Mouse (Mus musculus): Measurements from ENCODE around the gene Tceal5. TPM values are rescaled to one million over a fixed set of nuclear protein-coding genes. Genes with fewer than 3 reads are reported as not detected.

Tceal5 gene
- 0.41 and 1.5 TPM in 2 replicates for polyA plus RNA-seq (2014; fragmentation: Nextera tagmentation; extraction: Ambion mirVana)

DNA sequence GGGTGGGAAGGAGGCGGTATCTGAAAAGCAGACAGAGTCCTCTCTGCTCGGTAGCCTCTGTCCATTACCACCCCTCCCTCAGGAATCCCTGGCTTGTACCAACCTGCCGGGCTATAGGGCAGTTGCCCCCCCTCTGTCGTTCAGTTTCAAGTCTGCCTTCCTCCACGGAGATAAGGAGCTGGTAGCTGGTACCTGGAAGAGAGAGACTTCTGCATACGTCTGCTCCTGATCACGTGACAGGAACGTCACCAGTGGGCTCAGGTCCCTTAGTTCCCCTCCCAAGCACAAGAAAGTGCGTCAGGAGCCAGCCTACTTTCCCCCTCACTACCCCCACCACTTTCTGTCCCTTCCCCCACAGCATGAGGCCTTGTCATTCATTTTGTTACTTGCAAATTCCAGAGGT lies at the start of gene Tceal5:
Gene Tceal5, minus strand, starts transcription at position 213 of the 403 bp plus-strand sequence.
- H3K36me3 ChIP-seq (ENCODE audit: control insufficient read depth, insufficient read depth, low read length): no peaks in the 10 kb centered on the region
- H3K4me3 ChIP-seq (ENCODE audit: low read length): peak within 1 kb of the TSS; percentile 36
- no peaks in the 10 kb centered on the region for H3K9me3 ChIP-seq (ENCODE audit: control insufficient read depth, low read length)
- H3K4me1 ChIP-seq (ENCODE audit: control insufficient read depth, insufficient read depth, low read length): no peaks in the 10 kb centered on the region
- H3K27me3 ChIP-seq (ENCODE audit: control insufficient read depth, insufficient read depth, low read length): no peaks in the 10 kb centered on the region
- peak; percentile 86 for ATAC-seq (ENCODE audit: low FRiP score, low TSS enrichment)
- peak within 1 kb of the TSS; percentile 44 for H3K4me2 ChIP-seq (replicated peaks; ENCODE audit: low read depth, low read length)
- 21% methylated on average over 9 of the region's 9 CpGs for WGBS
- no peak within 1 kb of the TSS for H3K9ac ChIP-seq (ENCODE audit: low read depth, low read length)
- H3K27ac ChIP-seq (ENCODE audit: low read depth, low read length): no peak within 1 kb of the TSS

DNA sequence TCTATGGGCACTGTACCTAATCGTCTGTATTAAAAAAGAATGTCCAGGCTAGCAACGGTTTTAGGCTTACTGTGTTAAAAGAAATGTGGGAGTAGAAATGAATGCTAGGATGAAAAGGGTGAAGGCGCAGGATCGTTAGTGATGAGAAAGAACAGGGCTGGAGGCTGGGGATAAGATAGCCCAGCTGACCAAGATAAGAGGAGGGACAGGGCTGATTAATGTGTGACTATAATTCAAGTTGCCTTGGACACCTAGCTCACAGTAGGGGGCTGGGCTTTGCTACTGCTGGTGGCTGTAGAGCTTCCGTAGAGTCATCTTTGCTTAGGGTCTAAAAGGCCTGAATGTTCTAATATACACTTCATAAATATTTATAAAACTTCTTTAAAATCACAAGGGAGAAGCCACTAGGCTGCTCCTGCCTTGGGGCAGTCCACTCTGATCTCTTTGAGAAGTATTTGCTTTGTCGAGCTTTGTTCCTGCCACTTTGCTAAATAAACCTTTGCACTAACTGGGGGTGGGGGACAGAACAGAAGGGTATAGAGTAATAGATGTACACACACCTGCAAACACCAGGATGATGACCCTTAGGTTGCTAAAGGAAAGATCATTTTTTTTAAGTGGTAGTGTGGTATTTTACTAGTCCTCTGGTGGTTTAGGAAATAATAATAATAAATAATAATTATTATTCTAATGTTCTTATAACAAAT lies 48.5 kb upstream of the Tceal5 start:
- Histone ChIP-seq H3K36me3 (ENCODE audit: control insufficient read depth, insufficient read depth, low read length) (peaks cover 4% of the 10 kb centered on the region; the same call in 1 of the 2 replicates), H3K9ac (ENCODE audit: low read depth, low read length) (no peak overlapping the region), H3K4me3 (ENCODE audit: low read length) (no peak overlapping the region), H3K9me3 (ENCODE audit: control insufficient read depth, low read length) (no peaks in the 10 kb centered on the region), H3K27ac (ENCODE audit: low read depth, low read length) (no peak overlapping the region), H3K4me2 (replicated peaks; ENCODE audit: low read depth, low read length) (no peak overlapping the region), H3K27me3 (ENCODE audit: control insufficient read depth, insufficient read depth, low read length) (no peaks in the 10 kb centered on the region), H3K4me1 (ENCODE audit: control insufficient read depth, insufficient read depth, low read length) (no peaks in the 10 kb centered on the region)
- 71% methylated on average over 6 of the region's 6 CpGs for WGBS
- ATAC-seq (ENCODE audit: low FRiP score, low TSS enrichment): no peak

DNA sequence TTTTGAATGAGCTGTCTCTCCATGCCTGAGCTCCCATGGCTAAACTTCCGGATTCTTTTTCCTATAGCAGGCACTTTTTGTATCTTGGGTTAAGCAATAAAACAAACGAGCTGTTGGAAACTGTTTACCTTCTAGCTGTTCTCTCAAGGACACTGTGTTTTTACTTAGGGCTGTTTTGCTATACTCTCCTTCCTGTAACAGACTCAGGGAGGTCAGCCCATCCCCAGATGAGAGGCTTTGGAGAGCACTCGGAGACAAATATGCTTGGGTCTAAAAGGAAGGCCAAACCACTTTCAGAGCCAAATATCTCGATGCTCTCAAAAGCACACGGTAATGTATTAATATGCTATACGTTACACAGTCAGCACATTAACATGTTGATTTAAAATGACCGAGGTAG lies 46.0 kb upstream of the Tceal5 start:
- Histone ChIP-seq H3K4me1 (ENCODE audit: control insufficient read depth, insufficient read depth, low read length) (no peaks in the 10 kb centered on the region), H3K27me3 (ENCODE audit: control insufficient read depth, insufficient read depth, low read length) (no peaks in the 10 kb centered on the region), H3K4me3 (ENCODE audit: low read length) (no peak overlapping the region), H3K9ac (ENCODE audit: low read depth, low read length) (no peak overlapping the region), H3K9me3 (ENCODE audit: control insufficient read depth, low read length) (no peaks in the 10 kb centered on the region), H3K27ac (ENCODE audit: low read depth, low read length) (no peak overlapping the region), H3K4me2 (replicated peaks; ENCODE audit: low read depth, low read length) (no peak overlapping the region), H3K36me3 (ENCODE audit: control insufficient read depth, insufficient read depth, low read length) (peaks cover 4% of the 10 kb centered on the region; the same call in 1 of the 2 replicates)
- WGBS: 68% methylated on average over 7 of the region's 7 CpGs
- ATAC-seq (ENCODE audit: low FRiP score, low TSS enrichment): no peak

DNA sequence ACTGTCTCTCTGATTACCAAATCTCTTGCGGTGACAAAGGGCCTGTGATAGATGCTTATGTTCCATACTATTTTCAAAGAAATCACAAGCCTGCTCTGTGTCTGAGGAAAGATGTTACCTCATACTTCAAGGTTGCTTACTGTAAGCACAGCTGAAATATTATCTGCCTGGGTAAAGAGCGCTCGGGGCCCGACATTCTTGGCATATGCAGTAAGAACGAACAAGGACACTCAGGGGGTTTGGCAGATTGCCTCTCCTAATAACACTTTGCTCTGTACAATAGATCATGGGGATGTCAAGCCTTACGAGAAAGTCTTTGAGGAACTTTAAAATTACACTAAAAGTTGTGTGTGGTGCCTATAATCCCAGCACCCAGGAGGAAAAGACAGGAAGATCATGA lies 45.1 kb upstream of the Tceal5 start:
- H3K27me3 ChIP-seq (ENCODE audit: control insufficient read depth, insufficient read depth, low read length): no peaks in the 10 kb centered on the region
- H3K9ac ChIP-seq (ENCODE audit: low read depth, low read length): no peak overlapping the region
- WGBS: 64% methylated on average over 6 of the region's 6 CpGs
- H3K9me3 ChIP-seq (ENCODE audit: control insufficient read depth, low read length): no peaks in the 10 kb centered on the region
- peaks cover 4% of the 10 kb centered on the region; the same call in 1 of the 2 replicates for H3K36me3 ChIP-seq (ENCODE audit: control insufficient read depth, insufficient read depth, low read length)
- H3K27ac ChIP-seq (ENCODE audit: low read depth, low read length): no peak overlapping the region
- no peak for ATAC-seq (ENCODE audit: low FRiP score, low TSS enrichment)
- no peak overlapping the region for H3K4me3 ChIP-seq (ENCODE audit: low read length)
- H3K4me2 ChIP-seq (replicated peaks; ENCODE audit: low read depth, low read length): no peak overlapping the region
- no peaks in the 10 kb centered on the region for H3K4me1 ChIP-seq (ENCODE audit: control insufficient read depth, insufficient read depth, low read length)

DNA sequence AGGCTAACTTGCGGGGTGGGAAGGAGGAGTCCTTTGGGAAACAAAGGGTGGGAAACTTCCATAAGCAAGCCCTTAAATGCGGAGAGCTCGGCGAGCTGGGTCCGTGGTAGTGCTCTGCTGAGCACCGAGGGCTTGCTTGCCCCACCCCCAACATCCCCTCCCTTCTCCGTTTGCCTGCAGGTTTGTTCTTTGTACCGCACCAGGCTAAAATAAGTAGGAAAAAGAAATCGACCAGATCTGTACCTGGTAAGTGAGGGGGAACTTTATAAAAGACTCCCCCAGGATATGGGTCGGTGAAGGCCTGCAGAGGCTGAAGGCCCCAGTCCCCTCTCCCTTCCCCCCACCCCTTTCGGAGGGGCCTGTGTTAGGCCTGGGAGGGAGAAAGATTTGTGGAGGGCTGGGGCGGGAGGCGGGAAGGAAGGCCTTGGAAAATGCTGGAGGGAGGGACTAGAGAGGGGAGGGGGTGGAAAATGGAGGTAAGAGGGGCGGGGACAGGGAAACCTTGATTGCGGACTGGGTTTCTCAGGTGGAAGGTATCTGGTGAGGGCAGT lies 41.9 kb upstream of the Tceal5 start:
- no peaks in the 10 kb centered on the region for H3K27me3 ChIP-seq (ENCODE audit: control insufficient read depth, insufficient read depth, low read length)
- 33% methylated on average over 15 of the region's 15 CpGs for WGBS
- no peaks in the 10 kb centered on the region for H3K4me1 ChIP-seq (ENCODE audit: control insufficient read depth, insufficient read depth, low read length)
- peak overlapping the region; percentile 36 for H3K4me2 ChIP-seq (replicated peaks; ENCODE audit: low read depth, low read length)
- ATAC-seq (ENCODE audit: low FRiP score, low TSS enrichment): peak; percentile 87
- H3K9ac ChIP-seq (ENCODE audit: low read depth, low read length): peak overlapping the region; percentile 72
- H3K36me3 ChIP-seq (ENCODE audit: control insufficient read depth, insufficient read depth, low read length): peaks cover 4% of the 10 kb centered on the region; the same call in 1 of the 2 replicates
- H3K4me3 ChIP-seq (ENCODE audit: low read length): peak overlapping the region; percentile 62
- H3K9me3 ChIP-seq (ENCODE audit: control insufficient read depth, low read length): no peaks in the 10 kb centered on the region
- H3K27ac ChIP-seq (ENCODE audit: low read depth, low read length): peak overlapping the region; percentile 68; the same call in 1 of the 2 replicates

DNA sequence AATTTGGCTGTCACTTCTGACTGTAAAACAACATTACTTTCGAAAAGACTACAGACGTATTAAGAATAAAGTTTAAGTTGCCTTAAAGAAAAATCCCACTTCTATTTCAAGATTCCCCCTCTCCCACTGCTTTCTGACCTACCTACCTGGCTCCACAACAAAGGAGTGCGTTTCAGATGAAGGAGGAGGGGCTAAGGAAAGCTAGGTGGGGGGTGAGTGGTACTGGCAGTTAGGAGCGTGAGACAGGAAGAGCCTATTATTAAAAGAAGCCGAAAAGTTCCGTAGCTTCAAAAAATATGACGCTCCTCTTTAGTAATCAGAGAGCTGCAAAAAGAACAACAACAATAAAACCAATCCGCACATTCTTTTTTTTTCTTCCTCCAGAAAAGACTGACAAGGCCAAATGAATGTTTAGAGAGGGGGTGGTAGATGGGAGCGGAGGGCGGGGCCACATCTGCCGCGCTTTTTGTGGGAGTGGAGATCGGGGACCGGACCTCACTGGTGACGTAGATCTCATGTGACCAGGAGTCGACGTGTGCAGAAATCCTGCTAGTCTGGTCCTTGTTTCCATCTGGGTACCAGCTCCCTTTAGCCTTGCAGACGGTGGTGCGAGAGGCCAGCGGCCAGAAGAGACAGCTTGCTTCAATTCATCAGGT lies 41.0 kb upstream of the Tceal5 start, which contains the start of gene Tceal9:
Gene Tceal9, plus strand, starts transcription at position 506 of the 656 bp plus-strand sequence.
- Histone ChIP-seq H3K4me3 (ENCODE audit: low read length) (peak within 1 kb of the TSS; percentile 62), H3K4me2 (replicated peaks; ENCODE audit: low read depth, low read length) (peak within 1 kb of the TSS; percentile 37), H3K9ac (ENCODE audit: low read depth, low read length) (peak within 1 kb of the TSS; percentile 72), H3K9me3 (ENCODE audit: control insufficient read depth, low read length) (no peaks in the 10 kb centered on the region), H3K36me3 (ENCODE audit: control insufficient read depth, insufficient read depth, low read length) (peaks cover 4% of the 10 kb centered on the region; the same call in 1 of the 2 replicates), H3K4me1 (ENCODE audit: control insufficient read depth, insufficient read depth, low read length) (no peaks in the 10 kb centered on the region), H3K27me3 (ENCODE audit: control insufficient read depth, insufficient read depth, low read length) (no peaks in the 10 kb centered on the region), H3K27ac (ENCODE audit: low read depth, low read length) (peak within 1 kb of the TSS; percentile 68; the same call in 1 of the 2 replicates)
- peak; percentile 92 for ATAC-seq (ENCODE audit: low FRiP score, low TSS enrichment)
- 31% methylated on average over 20 of the region's 20 CpGs for WGBS

DNA sequence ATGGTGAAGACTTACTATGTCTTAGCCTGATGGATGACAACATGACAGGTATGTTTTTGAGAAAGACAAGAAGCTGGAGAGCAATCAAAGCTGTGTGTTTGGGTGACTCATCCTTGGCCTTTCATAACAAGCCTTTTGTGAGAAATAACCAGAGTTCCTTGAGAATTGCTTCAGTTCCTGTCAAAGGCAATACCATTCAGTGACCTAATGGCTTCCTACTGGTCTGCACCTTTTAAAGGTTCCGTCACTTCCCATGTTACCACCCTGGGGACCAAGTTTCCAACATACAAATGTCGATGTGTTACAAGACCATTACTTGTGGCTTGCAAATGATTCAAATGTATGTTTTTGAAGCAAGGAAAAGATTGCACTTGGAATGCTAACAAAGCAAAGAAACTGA lies 39.5 kb upstream of the Tceal5 start:
- H3K9me3 ChIP-seq (ENCODE audit: control insufficient read depth, low read length): no peaks in the 10 kb centered on the region
- WGBS: 89% methylated on average over 2 of the region's 2 CpGs
- ATAC-seq (ENCODE audit: low FRiP score, low TSS enrichment): no peak
- H3K4me1 ChIP-seq (ENCODE audit: control insufficient read depth, insufficient read depth, low read length): no peaks in the 10 kb centered on the region
- H3K9ac ChIP-seq (ENCODE audit: low read depth, low read length): no peak overlapping the region
- no peak overlapping the region for H3K27ac ChIP-seq (ENCODE audit: low read depth, low read length)
- H3K4me2 ChIP-seq (replicated peaks; ENCODE audit: low read depth, low read length): no peak overlapping the region
- peaks cover 4% of the 10 kb centered on the region; the same call in 1 of the 2 replicates for H3K36me3 ChIP-seq (ENCODE audit: control insufficient read depth, insufficient read depth, low read length)
- H3K27me3 ChIP-seq (ENCODE audit: control insufficient read depth, insufficient read depth, low read length): no peaks in the 10 kb centered on the region
- no peak overlapping the region for H3K4me3 ChIP-seq (ENCODE audit: low read length)

DNA sequence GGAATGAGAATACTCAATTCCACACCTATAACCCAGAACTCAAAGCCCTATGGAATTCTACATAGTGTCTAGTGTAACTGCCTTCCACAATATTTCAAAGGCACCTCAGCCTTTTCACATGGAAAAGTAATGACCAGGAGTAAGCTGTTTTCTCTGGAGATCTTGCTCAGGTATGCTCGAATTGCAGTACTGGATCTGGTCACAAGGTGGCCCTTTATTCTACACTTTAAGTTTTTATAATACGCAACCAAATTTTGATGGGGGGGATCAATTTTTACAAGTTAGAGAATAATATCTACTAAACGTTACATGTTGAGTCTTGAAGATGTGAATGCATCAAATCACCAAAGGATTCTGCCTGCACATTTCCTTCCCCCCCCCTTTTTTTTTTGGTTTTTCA lies 34.4 kb upstream of the Tceal5 start:
- Histone ChIP-seq H3K27me3 (ENCODE audit: control insufficient read depth, insufficient read depth, low read length) (no peaks in the 10 kb centered on the region), H3K4me3 (ENCODE audit: low read length) (no peak overlapping the region), H3K9me3 (ENCODE audit: control insufficient read depth, low read length) (no peaks in the 10 kb centered on the region), H3K9ac (ENCODE audit: low read depth, low read length) (no peak overlapping the region), H3K4me2 (replicated peaks; ENCODE audit: low read depth, low read length) (no peak overlapping the region), H3K27ac (ENCODE audit: low read depth, low read length) (no peak overlapping the region), H3K4me1 (ENCODE audit: control insufficient read depth, insufficient read depth, low read length) (no peaks in the 10 kb centered on the region), H3K36me3 (ENCODE audit: control insufficient read depth, insufficient read depth, low read length) (no peaks in the 10 kb centered on the region)
- no peak for ATAC-seq (ENCODE audit: low FRiP score, low TSS enrichment)
- 53% methylated on average over 3 of the region's 3 CpGs for WGBS

DNA sequence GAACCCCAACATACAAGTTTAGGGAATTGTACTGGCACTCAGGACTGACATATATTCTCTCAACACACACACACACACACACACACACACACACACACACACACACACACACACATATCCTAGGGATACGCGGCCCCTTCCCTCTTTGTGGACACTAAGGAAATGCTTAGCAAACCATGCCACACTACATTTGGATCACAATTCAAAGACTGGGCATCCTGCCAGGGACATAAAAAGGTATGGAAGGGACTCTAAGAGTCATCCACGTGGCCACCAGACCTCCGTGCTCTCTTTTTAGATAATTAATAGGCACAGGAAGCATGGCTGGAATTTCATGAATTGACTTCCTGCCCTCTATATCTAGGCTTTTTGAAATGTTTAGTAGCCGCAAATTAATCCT lies 24.1 kb upstream of the Tceal5 start:
- 65% methylated on average over 5 of the region's 5 CpGs for WGBS
- no peaks in the 10 kb centered on the region for H3K27me3 ChIP-seq (ENCODE audit: control insufficient read depth, insufficient read depth, low read length)
- H3K4me3 ChIP-seq (ENCODE audit: low read length): no peak overlapping the region
- no peak overlapping the region for H3K27ac ChIP-seq (ENCODE audit: low read depth, low read length)
- H3K9ac ChIP-seq (ENCODE audit: low read depth, low read length): no peak overlapping the region
- H3K36me3 ChIP-seq (ENCODE audit: control insufficient read depth, insufficient read depth, low read length): no peaks in the 10 kb centered on the region
- no peak overlapping the region for H3K4me2 ChIP-seq (replicated peaks; ENCODE audit: low read depth, low read length)
- H3K9me3 ChIP-seq (ENCODE audit: control insufficient read depth, low read length): no peaks in the 10 kb centered on the region
- ATAC-seq (ENCODE audit: low FRiP score, low TSS enrichment): no peak
- H3K4me1 ChIP-seq (ENCODE audit: control insufficient read depth, insufficient read depth, low read length): no peaks in the 10 kb centered on the region
